Mouse (Mus musculus): Measurements from ENCODE around the gene Fbn1. TPM values are rescaled to one million over a fixed set of nuclear protein-coding genes. Genes with fewer than 3 reads are reported as not detected.

Fbn1 gene
- polyA plus RNA-seq, 1 experiment, result 6.5 TPM

- no peak for TF ChIP-seq POLR2A (IDR thresholded peaks at IDR 0.05; ENCODE audit: low read depth, low read length)
- TF ChIP-seq CTCF (conservative IDR thresholded peaks at IDR 0.05; ENCODE audit: insufficient read depth, insufficient read length, low read depth, low read length), result 0 out of 2 replicates have a peak, but pooled peaks have one; percentile 15
- Histone ChIP-seq H3K4me1 (ENCODE audit: control insufficient read depth, insufficient read depth, low read length) (0 out of 2 replicates have a peak, but pooled peaks cover 4% of the 10 kb centered on the region), H3K4me3 (ENCODE audit: insufficient read depth, low read depth, low read length) (no peak overlapping the region), H3K36me3 (ENCODE audit: control insufficient read depth, insufficient read depth, low read length) (no peaks in the 10 kb centered on the region), H3K27ac (ENCODE audit: insufficient read depth, low read depth, low read length) (no peak overlapping the region), H3K27me3 (replicated peaks; ENCODE audit: control insufficient read depth, insufficient read depth, low read length) (no peaks in the 10 kb centered on the region)
- no peak for DNase-seq
- WGBS, result 89% methylated on average over 4 of the region's 4 CpGs
Measured at GRCm38 (mm10) chr2:125251781-125252180, 256.0 kb downstream of the Fbn1 start.

Other genes starting within 250 kb of the Fbn1 start
- gene Gm9913, start 2.9 kb downstream of the Fbn1 start, polyA plus RNA-seq (2012; rRNA removed), result 0.05 and 0.06 TPM in 2 replicates
- 0.77 and 0.81 TPM in 2 replicates for gene Cep152, start 117.1 kb upstream of the Fbn1 start, polyA plus RNA-seq (2012; rRNA removed)
- gene Eid1, start 165.1 kb upstream of the Fbn1 start, polyA plus RNA-seq (2012; rRNA removed), result 12.9 and 19.9 TPM in 2 replicates
- 0.20 and 0.22 TPM in 2 replicates for gene Shc4, start 216.2 kb upstream of the Fbn1 start, polyA plus RNA-seq (2012; rRNA removed)